Mouse (Mus musculus): ENCODE measurements around the gene Otub1. TPM values are rescaled to one million over a fixed set of nuclear protein-coding genes. Genes with fewer than 3 reads are reported as not detected.

Otub1 gene
- total and polyA plus RNA-seq, 3 experiments, result 102 to 139 (median 119) TPM

GRCm38 (mm10) chr19:7196741-7197270, 9.3 kb downstream of the Otub1 start:
- H3K27ac ChIP-seq (ENCODE audit: insufficient read depth, low read depth), result no peak overlapping the region
- in situ Hi-C loops (cut with MboI; ENCODE audit: low pct_ligation_motif_present, low pct_unique_long_range_greater_than_20kb, low sequenced_read_pairs) (no loop called here), dilution Hi-C loops (cut with MboI; ENCODE audit: extremely low pct_ligation_motif_present, extremely low pct_unique_long_range_greater_than_20kb, low sequenced_read_pairs) (no loop called here)
- TF ChIP-seq POLR2AphosphoS2 (IDR thresholded peaks at IDR 0.05; ENCODE audit: low read depth, low read length) (no peak), JUND (conservative IDR thresholded peaks at IDR 0.05; ENCODE audit: low read depth, low read length) (no peak), MAX (IDR thresholded peaks at IDR 0.05; ENCODE audit: low read length) (no peak), KAT2A (IDR thresholded peaks at IDR 0.05; ENCODE audit: insufficient replicate concordance, low read length) (no peak), MEF2A (IDR thresholded peaks at IDR 0.05; ENCODE audit: borderline replicate concordance, low read depth, low read length) (no peak), TCF12 (IDR thresholded peaks at IDR 0.05; ENCODE audit: low read depth, low read length) (no peak)
- H3K4me2 ChIP-seq (ENCODE audit: insufficient read depth, low read depth, poor library complexity, severe bottlenecking), result no peak overlapping the region
- no peaks in the 10 kb centered on the region for H3K27me3 ChIP-seq (replicated peaks)
- H3K79me2 ChIP-seq (replicated peaks; ENCODE audit: control insufficient read depth, extremely low read depth, insufficient read depth, poor library complexity, severe bottlenecking), result no peaks in the 10 kb centered on the region
- H3K36me3 ChIP-seq (replicated peaks in 1 of 2; ENCODE audit: control insufficient read depth in 1 of 2, insufficient read depth in 1 of 2, low read length in 1 of 2), result peaks cover 54 to 65% of the 10 kb centered on the region in 2 experiments
- no peak overlapping the region for H3K4me3 ChIP-seq (replicated peaks in 1 of 3; ENCODE audit: low read depth in 2 of 3, low read length in 2 of 3, poor library complexity in 1 of 3)
- H3K4me1 ChIP-seq (ENCODE audit: control insufficient read depth in 1 of 2, insufficient read depth in 2 of 2), result peaks cover 0 to 7% of the 10 kb centered on the region in 2 experiments; a peak in 2 of 4 replicates
- no peak overlapping the region for H3K9ac ChIP-seq (ENCODE audit: insufficient read depth, low read depth)
- DNase-seq (ENCODE audit: extremely low read depth), result no peak
- no peaks in the 10 kb centered on the region for H3K9me3 ChIP-seq (replicated peaks; ENCODE audit: low read length)

GRCm38 (mm10) chr19:7195900-7196728, 10.0 kb downstream of the Otub1 start:
- H3K36me3 ChIP-seq (replicated peaks in 1 of 2; ENCODE audit: control insufficient read depth in 1 of 2, insufficient read depth in 1 of 2, low read length in 1 of 2), result peaks cover 47 to 58% of the 10 kb centered on the region in 2 experiments
- H3K4me3 ChIP-seq (replicated peaks in 1 of 3; ENCODE audit: low read depth in 2 of 3, low read length in 2 of 3, poor library complexity in 1 of 3), result no peak overlapping the region
- no peaks in the 10 kb centered on the region for H3K79me2 ChIP-seq (replicated peaks; ENCODE audit: control insufficient read depth, extremely low read depth, insufficient read depth, poor library complexity, severe bottlenecking)
- in situ Hi-C loops (cut with MboI; ENCODE audit: low pct_ligation_motif_present, low pct_unique_long_range_greater_than_20kb, low sequenced_read_pairs), result no loop called here
- no peak for DNase-seq (ENCODE audit: extremely low read depth)
- TF ChIP-seq MXI1 (IDR thresholded peaks at IDR 0.05; ENCODE audit: low read depth, low read length) (no peak), JUND (conservative IDR thresholded peaks at IDR 0.05; ENCODE audit: low read depth, low read length) (no peak), CTCF (conservative IDR thresholded peaks at IDR 0.05 in 1 of 2, IDR thresholded peaks at IDR 0.05 in 1 of 2; ENCODE audit: low read depth in 2 of 2, low read length in 2 of 2) (peak; percentile 46 to 77; a peak in 3 of 4 replicates), RAD21 (IDR thresholded peaks at IDR 0.05; ENCODE audit: low read depth, low read length) (peak; percentile 51), POLR2AphosphoS2 (IDR thresholded peaks at IDR 0.05; ENCODE audit: low read depth, low read length) (0 out of 2 replicates have a peak, but pooled peaks have one; percentile 3), SMC3 (IDR thresholded peaks at IDR 0.05; ENCODE audit: low read depth, low read length) (peak; percentile 63), MAZ (IDR thresholded peaks at IDR 0.05; ENCODE audit: low read depth, low read length) (no peak), JUN (IDR thresholded peaks at IDR 0.05; ENCODE audit: insufficient read depth, low read depth, low read length) (no peak)
- no peaks in the 10 kb centered on the region for H3K4me1 ChIP-seq (ENCODE audit: control insufficient read depth in 1 of 2, insufficient read depth in 2 of 2)
- H3K27ac ChIP-seq (ENCODE audit: insufficient read depth, low read depth), result no peak overlapping the region
- no peaks in the 10 kb centered on the region for H3K9me3 ChIP-seq (replicated peaks; ENCODE audit: low read length)
- H3K4me2 ChIP-seq (ENCODE audit: insufficient read depth, low read depth, poor library complexity, severe bottlenecking), result no peak overlapping the region
- dilution Hi-C loops (cut with MboI; ENCODE audit: extremely low pct_ligation_motif_present, extremely low pct_unique_long_range_greater_than_20kb, low sequenced_read_pairs), result no loop called here
- no peak overlapping the region for H3K9ac ChIP-seq (ENCODE audit: insufficient read depth, low read depth)
- no peaks in the 10 kb centered on the region for H3K27me3 ChIP-seq (replicated peaks)

Measured in CH12.LX (cell line).